Mouse (Mus musculus) neural tube, embryonic 14.5 days (tissue): Measurements from ENCODE around the gene Sst. TPM values are rescaled to one million over a fixed set of nuclear protein-coding genes. Genes with fewer than 3 reads are reported as not detected.

Experiments used
- ATAC-seq: fragments of 200-750 bp; cut with Nextera tagmentation; 2 replicates; pipeline ENCODE4 v1.8.0; 2017; ENCODE audit warnings: low read depth, mild to moderate bottlenecking, moderate TSS enrichment, moderate library complexity
- H3K27ac ChIP-seq: fragments of 300-500 bp; sonication (generic); 2 replicates; pipeline ENCODE4 v1.5.1; 2014; ENCODE audit warnings: low read depth, mild to moderate bottlenecking, control low read depth, low read length, moderate library complexity, mixed read lengths
- H3K27me3 ChIP-seq: fragments of 300-500 bp; sonication (generic); 2 replicates; pipeline ENCODE4 v1.6.1; 2014; ENCODE audit warnings: low read length; ENCODE audit not compliant: control insufficient read depth, insufficient read depth
- H3K36me3 ChIP-seq: fragments of 300-500 bp; sonication (generic); 2 replicates; pipeline ENCODE4 v1.6.1; 2014; ENCODE audit warnings: low read length, mixed read lengths; ENCODE audit not compliant: control insufficient read depth, insufficient read depth
- H3K4me1 ChIP-seq: fragments of 300-500 bp; sonication (generic); 2 replicates; pipeline ENCODE4 v1.6.1; 2014; ENCODE audit warnings: low read length; ENCODE audit not compliant: control insufficient read depth, insufficient read depth
- H3K4me2 ChIP-seq: fragments of 300-500 bp; sonication (generic); 2 replicates; pipeline ENCODE4 v1.6.1; 2014; ENCODE audit warnings: mild to moderate bottlenecking, low read depth, low read length, control low read depth
- H3K4me3 ChIP-seq: fragments of 300-500 bp; sonication (generic); 2 replicates; pipeline ENCODE4 v1.5.1; 2014; ENCODE audit warnings: low read depth, low read length, control low read depth, mixed read lengths
- H3K9ac ChIP-seq: fragments of 300-500 bp; sonication (generic); replicated peaks from 2 replicates; pipeline ENCODE4 v1.6.1; 2014; ENCODE audit warnings: low read depth, mild to moderate bottlenecking, control low read depth, low read length, mixed read lengths
- H3K9me3 ChIP-seq: fragments of 300-500 bp; sonication (generic); 2 replicates; pipeline ENCODE4 v1.6.1; 2016; ENCODE audit warnings: low read length; ENCODE audit not compliant: control insufficient read depth
- WGBS: fragments of 180-500 bp; shearing (Covaris S2); extraction: QIAGEN DNeasy Blood & Tissue Kit; methylation state at CpG from one replicate; pipeline ENCODE4 v1.1.7; 2014; 5-methylcytosine and 5-hydroxymethylcytosine counted together
- polyA plus RNA-seq: library from polyadenylated mRNA; unstranded; fragments of >200 nt; fragmentation: Nextera tagmentation; extraction: Ambion mirVana; gene quantifications from 2 replicates; pipeline ENCODE4 v1.2.1, GENCODE M21; 2014

Sst gene
- polyA plus RNA-seq, 1 experiment from 2014 or later, result 248 TPM

DNA sequence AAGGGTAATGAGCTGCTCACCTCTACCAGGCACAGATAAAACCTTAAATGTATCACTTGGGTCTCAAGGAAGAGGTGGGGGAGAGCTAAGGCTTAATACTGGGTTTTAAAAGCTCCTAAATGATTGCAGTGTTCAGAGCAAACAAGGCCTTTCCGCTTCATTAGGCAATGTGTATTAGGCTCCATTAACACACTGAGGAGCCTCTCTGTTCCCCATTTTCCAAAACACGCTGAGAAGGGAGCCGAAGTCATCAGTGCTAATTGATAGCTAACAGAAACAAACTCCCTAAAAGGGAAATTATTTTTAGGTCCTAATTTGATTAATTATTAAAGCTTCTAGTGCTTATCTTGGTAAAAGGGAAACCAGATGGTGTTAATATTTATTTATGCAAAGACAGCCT lies 48.1 kb downstream of the Sst start:
- Histone ChIP-seq H3K9ac (no peak overlapping the region), H3K4me3 (no peak overlapping the region), H3K9me3 (no peaks in the 10 kb centered on the region), H3K4me1 (0 out of 2 replicates have a peak, but pooled peaks cover 3% of the 10 kb centered on the region), H3K36me3 (no peaks in the 10 kb centered on the region), H3K27me3 (no peaks in the 10 kb centered on the region), H3K27ac (no peak overlapping the region), H3K4me2 (no peak overlapping the region)
- 23% methylated on average over 3 of the region's 3 CpGs for WGBS
- ATAC-seq, result peak; percentile 36; the same call in 1 of the 2 replicates

Other genes starting within 250 kb of the Sst start
- not detected in 2 replicates for gene Rtp2, start 41.4 kb upstream of the Sst start, polyA plus RNA-seq
- not detected in 2 replicates for gene Gm37419, start 97.5 kb upstream of the Sst start, polyA plus RNA-seq
- 0.50 and 0.72 TPM in 2 replicates for gene Bcl6, start 97.9 kb upstream of the Sst start, polyA plus RNA-seq